Mouse (Mus musculus) erythroblast, adult 5-6 weeks (primary cell): ENCODE measurements around the gene Cd276. TPM values are rescaled to one million over a fixed set of nuclear protein-coding genes. Genes with fewer than 3 reads are reported as not detected.
A peak's percentile ranks its signal among the peaks of the same experiment; 100 is the strongest.
"Not testable (repeated sequence)": the region's sequence is repeated elsewhere in the genome, so short reads cannot be mapped to it uniquely, and the experiment has no call there.

Source experiments
- ATAC-seq: replicated peaks from 2 replicates; pipeline ENCODE4 v1.8.0; 2016; ENCODE audit warnings: moderate number of reproducible peaks, mild to moderate bottlenecking, moderate TSS enrichment, inconsistent platforms; ENCODE audit not compliant: poor library complexity, low FRiP score, severe bottlenecking
- total RNA-seq, 2 experiments: library from RNA; stranded (forward) in 1 of 2; stranded (reverse) in 1 of 2; fragments of 150-400 nt in 1 of 2; fragments of 200-764, 138-1000 nt in 1 of 2; gene quantifications; 2 replicates each; pipeline versions ENCODE4 v1.2.3 to v1.2.4; 2015 to 2017; ENCODE audit warnings: low replicate concordance in 2 of 2

Cd276 gene
- total RNA-seq (2015; ENCODE audit: low replicate concordance) = not detected in 2 replicates
- not detected in 2 replicates for total RNA-seq (2017; ENCODE audit: low replicate concordance)

GRCm38 (mm10) chr9:58554908-58555684 is at the start of gene Cd276:
Gene Cd276, minus strand, starts transcription at chr9:58555437.
- ATAC-seq = no peak

- ATAC-seq = no peak
Observed at GRCm38 (mm10) chr9:58595313-58595712, 40.1 kb upstream of the Cd276 start.

GRCm38 (mm10) chr9:58588657-58589056 is 33.4 kb upstream of the Cd276 start:
- ATAC-seq = no peak

GRCm38 (mm10) chr9:58584323-58584722 is 29.1 kb upstream of the Cd276 start:
- ATAC-seq = no peak

GRCm38 (mm10) chr9:58583267-58583641 is 28.0 kb upstream of the Cd276 start:
- ATAC-seq = peak; percentile 29; the same call in 1 of the 2 replicates

GRCm38 (mm10) chr9:58582581-58583266 is 27.5 kb upstream of the Cd276 start:
- peak; percentile 33 for ATAC-seq

GRCm38 (mm10) chr9:58581958-58582540 is 26.8 kb upstream of the Cd276 start, which contains the start of gene Nptn:
Gene Nptn, plus strand, starts transcription at chr9:58582240.
- peak; percentile 89 for ATAC-seq

GRCm38 (mm10) chr9:58581283-58581930 is 26.2 kb upstream of the Cd276 start:
- peak; percentile 16 for ATAC-seq

GRCm38 (mm10) chr9:58580453-58581195 is 25.4 kb upstream of the Cd276 start:
- not testable (repeated sequence) for ATAC-seq

- peak; percentile 35 for ATAC-seq
Observed at GRCm38 (mm10) chr9:58578669-58579068, 23.4 kb upstream of the Cd276 start.

- ATAC-seq = no peak
Observed at GRCm38 (mm10) chr9:58571001-58571400, 15.8 kb upstream of the Cd276 start.

- ATAC-seq = peak; percentile 79
Observed at GRCm38 (mm10) chr9:58567682-58568081, 12.4 kb upstream of the Cd276 start.

- not testable (repeated sequence) for ATAC-seq
Observed at GRCm38 (mm10) chr9:58565945-58566344, 10.7 kb upstream of the Cd276 start.

- ATAC-seq = no peak
Observed at GRCm38 (mm10) chr9:58560211-58560610, 5.0 kb upstream of the Cd276 start.

- no peak for ATAC-seq
Observed at GRCm38 (mm10) chr9:58557457-58558455, 2.5 kb upstream of the Cd276 start.

GRCm38 (mm10) chr9:58556627-58557026 is 1.4 kb upstream of the Cd276 start:
- no peak for ATAC-seq

- no peak for ATAC-seq
Observed at GRCm38 (mm10) chr9:58555685-58556414, 613 bp upstream of the Cd276 start.
